Mouse (Mus musculus) cortical plate, adult 2 months (tissue): Measurements from ENCODE around the gene Rbmx.

Source experiments
- CTCF ChIP-seq: fragments of 200-500 bp; IDR thresholded peaks from 2 replicates; pipeline ENCODE4 v1.5.1; 2011; ENCODE audit warnings: mild to moderate bottlenecking, control low read depth, low read length; ENCODE audit not compliant: insufficient read depth; ENCODE audit errors: extremely low read depth
- POLR2A ChIP-seq: fragments of 200-500 bp; IDR thresholded peaks from 2 replicates; pipeline ENCODE4 v1.6.1; 2011; ENCODE audit warnings: mild to moderate bottlenecking, low read length, control low read depth; ENCODE audit not compliant: insufficient read depth; ENCODE audit errors: extremely low read depth

GRCm38 (mm10) chrX:57401388-57401787 lies 8.6 kb upstream of the Rbmx start:
- TF ChIP-seq POLR2A: no peak
- TF ChIP-seq CTCF: no peak
